9 mouse cellular contexts compared by ENCODE assay signal in genomic region chr1:119868395-119869161, GRCm38 (mm10). TPM values are rescaled to one million over a fixed set of nuclear protein-coding genes. Genes with fewer than 3 reads are reported as not detected.
DNase-seq lines count a peak whose midpoint lies in the region; ATAC-seq and TF ChIP-seq lines count a peak whose summit lies in the region.
"Had no signal": no experiment of that assay in that cellular context is flagged by ENCODE, and none has a peak within 500 bp of the region (broad histone marks: within the 10 kb centered on the region; RNA-seq: fewer than 3 reads in every experiment).

No protein-coding gene starts in this region.

- H3K36me3 ChIP-seq in lung, embryonic 16.5 days (ENCODE audit: control insufficient read depth, insufficient read depth, low read length) = no peaks in the 10 kb centered on the region
- no peaks in the 10 kb centered on the region for H3K36me3 ChIP-seq in embryonic facial prominence, embryonic 12.5 days
- H3K36me3 ChIP-seq in midbrain, embryonic 11.5 days (ENCODE audit: control insufficient read depth, insufficient read depth, low read length) = no peaks in the 10 kb centered on the region
- no peaks in the 10 kb centered on the region for H3K36me3 ChIP-seq in stomach, postnatal 0 days (ENCODE audit: control insufficient read depth, insufficient read depth, low read length)
- H3K36me3 ChIP-seq: liver, embryonic 15.5 days had no signal

- peak; percentile 79 for ATAC-seq in lung, embryonic 16.5 days (ENCODE audit: low read depth)
- 0 out of 2 replicates have a peak, but pooled peaks have one; percentile 8 for ATAC-seq in embryonic facial prominence, embryonic 12.5 days (ENCODE audit: insufficient number of reproducible peaks, insufficient read depth, low FRiP score, low TSS enrichment)
- peak; percentile 84 for ATAC-seq in midbrain, embryonic 11.5 days (ENCODE audit: low FRiP score)
- ATAC-seq in stomach, postnatal 0 days (ENCODE audit: low FRiP score, low TSS enrichment) = no peak
- ATAC-seq: activated CD4-positive, CD25-positive, alpha-beta regulatory T cell, adult 4 months had no signal

- H3K27ac ChIP-seq in lung, embryonic 16.5 days (ENCODE audit: low read length) = peak overlapping the region; percentile 19
- H3K27ac ChIP-seq in embryonic facial prominence, embryonic 12.5 days = no peak overlapping the region
- H3K27ac ChIP-seq in midbrain, embryonic 11.5 days (ENCODE audit: low read depth, low read length) = no peak overlapping the region
- H3K27ac ChIP-seq in stomach, postnatal 0 days (replicated peaks) = no peak overlapping the region; the same call in 1 of the 2 replicates
- H3K27ac ChIP-seq: liver, embryonic 15.5 days had no signal

- TF ChIP-seq EP300 in stomach, postnatal 0 days (optimal IDR thresholded peaks at IDR 0.05) = no peak

- no peaks in the 10 kb centered on the region for H3K4me1 ChIP-seq in lung, embryonic 16.5 days (replicated peaks; ENCODE audit: control insufficient read depth, insufficient read depth, low read length)
- H3K4me1 ChIP-seq in embryonic facial prominence, embryonic 12.5 days = no peaks in the 10 kb centered on the region
- H3K4me1 ChIP-seq in midbrain, embryonic 11.5 days (ENCODE audit: control insufficient read depth, insufficient read depth, low read length) = peaks cover 12% of the 10 kb centered on the region
- H3K4me1 ChIP-seq in stomach, postnatal 0 days (replicated peaks; ENCODE audit: control insufficient read depth, insufficient read depth) = no peaks in the 10 kb centered on the region
- H3K4me1 ChIP-seq: liver, embryonic 15.5 days had no signal

- no peak overlapping the region for H3K9ac ChIP-seq in lung, embryonic 16.5 days (ENCODE audit: low read length)
- H3K9ac ChIP-seq in embryonic facial prominence, embryonic 12.5 days = no peak overlapping the region
- H3K9ac ChIP-seq in midbrain, embryonic 11.5 days (ENCODE audit: low read length) = no peak overlapping the region
- H3K9ac ChIP-seq in stomach, postnatal 0 days (ENCODE audit: low read length) = no peak overlapping the region
- H3K9ac ChIP-seq: liver, embryonic 15.5 days had no signal

- H3K4me3 ChIP-seq in lung, embryonic 16.5 days (ENCODE audit: low read length) = no peak overlapping the region
- H3K4me3 ChIP-seq in embryonic facial prominence, embryonic 12.5 days = no peak overlapping the region
- H3K4me3 ChIP-seq in midbrain, embryonic 11.5 days (ENCODE audit: low read depth, low read length) = no peak overlapping the region
- no peak overlapping the region for H3K4me3 ChIP-seq in stomach, postnatal 0 days (ENCODE audit: low read depth, low read length)
- H3K4me3 ChIP-seq: liver, embryonic 15.5 days had no signal

- no peaks in the 10 kb centered on the region for H3K9me3 ChIP-seq in lung, embryonic 16.5 days (ENCODE audit: control insufficient read depth, low read length)
- no peaks in the 10 kb centered on the region for H3K9me3 ChIP-seq in embryonic facial prominence, embryonic 12.5 days
- 0 out of 2 replicates have a peak, but pooled peaks cover 2% of the 10 kb centered on the region for H3K9me3 ChIP-seq in midbrain, embryonic 11.5 days (ENCODE audit: control insufficient read depth, low read length)
- no peaks in the 10 kb centered on the region for H3K9me3 ChIP-seq in stomach, postnatal 0 days (ENCODE audit: control insufficient read depth, low read length)
- H3K9me3 ChIP-seq: liver, embryonic 15.5 days had no signal

- H3K4me2 ChIP-seq in lung, embryonic 16.5 days (ENCODE audit: low read depth, low read length) = no peak overlapping the region
- H3K4me2 ChIP-seq in embryonic facial prominence, embryonic 12.5 days (replicated peaks) = no peak overlapping the region
- H3K4me2 ChIP-seq in midbrain, embryonic 11.5 days = peak overlapping the region; percentile 26; the same call in 1 of the 2 replicates
- H3K4me2 ChIP-seq in stomach, postnatal 0 days (replicated peaks; ENCODE audit: low read depth) = peak overlapping the region; percentile 11; the same call in 1 of the 2 replicates
- H3K4me2 ChIP-seq: liver, embryonic 15.5 days had no signal

- WGBS in lung, embryonic 16.5 days = 58% methylated on average over 13 of the region's 13 CpGs
- 72% methylated on average over 13 of the region's 13 CpGs for WGBS in embryonic facial prominence, embryonic 12.5 days
- 43% methylated on average over 13 of the region's 13 CpGs for WGBS in midbrain, embryonic 11.5 days
- 53% methylated on average over 13 of the region's 13 CpGs for WGBS in stomach, postnatal 0 days

- no peak for DNase-seq in lung, adult 18-20 months
- DNase-seq in midbrain, embryonic 11.5 days (ENCODE audit: low spot score, missing footprints) = peak; percentile 90
- DNase-seq in stomach, postnatal 0 days (ENCODE audit: low spot score) = no peak
- no peak for DNase-seq in right cerebral cortex, adult 18-20 months
- no peak for DNase-seq in cerebellum, postnatal 4 days (ENCODE audit: low spot score in 2 of 2)

- no peaks in the 10 kb centered on the region for H3K27me3 ChIP-seq in lung, embryonic 16.5 days (ENCODE audit: control insufficient read depth, insufficient read depth, low read depth, low read length)
- H3K27me3 ChIP-seq in embryonic facial prominence, embryonic 12.5 days = no peaks in the 10 kb centered on the region
- H3K27me3 ChIP-seq in midbrain, embryonic 11.5 days (ENCODE audit: control insufficient read depth, insufficient read depth, low read length) = no peaks in the 10 kb centered on the region
- H3K27me3 ChIP-seq in stomach, postnatal 0 days (ENCODE audit: control insufficient read depth, insufficient read depth, low read length) = no peaks in the 10 kb centered on the region
- H3K27me3 ChIP-seq: liver, embryonic 15.5 days had no signal

- no peak for TF ChIP-seq CTCF in stomach, postnatal 0 days (IDR thresholded peaks at IDR 0.05; ENCODE audit: low read depth)

RNA-seq across cellular contexts. Expression of gene Ptpn4, which starts 31.2 kb away (rescaled TPM):
- 4.4 and 6.5 TPM in 2 replicates for polyA plus RNA-seq in lung, embryonic 16.5 days (2015; fragmentation: Nextera tagmentation; extraction: Ambion mirVana)
- 8.4 and 9.2 TPM in 2 replicates for polyA plus RNA-seq in embryonic facial prominence, embryonic 12.5 days (2016; fragmentation: Nextera tagmentation; extraction: Ambion mirVana)
- 12.9 and 17.7 TPM in 2 replicates for polyA plus RNA-seq in midbrain, embryonic 11.5 days (2014; fragmentation: Nextera tagmentation; extraction: Ambion mirVana)
- polyA plus RNA-seq in stomach, postnatal 0 days (2015; fragmentation: Nextera tagmentation; extraction: Ambion mirVana) = 2.6 and 2.9 TPM in 2 replicates

RNA-seq across cellular contexts. Expression of gene Tmem177, which starts 44.4 kb away (rescaled TPM):
- 6.7 and 7.6 TPM in 2 replicates for polyA plus RNA-seq in lung, embryonic 16.5 days (2015; fragmentation: Nextera tagmentation; extraction: Ambion mirVana)
- polyA plus RNA-seq in embryonic facial prominence, embryonic 12.5 days (2016; fragmentation: Nextera tagmentation; extraction: Ambion mirVana) = 7.5 and 7.9 TPM in 2 replicates
- 9.2 and 10.8 TPM in 2 replicates for polyA plus RNA-seq in midbrain, embryonic 11.5 days (2014; fragmentation: Nextera tagmentation; extraction: Ambion mirVana)
- 4.2 TPM in 2 replicates for polyA plus RNA-seq in stomach, postnatal 0 days (2015; fragmentation: Nextera tagmentation; extraction: Ambion mirVana)

Comparison
In these comparisons a context has a peak if more than half of its experiments do, and no peak if none do; other contexts are left out.
1. H3K4me2 ChIP-seq: peak in midbrain, embryonic 11.5 days (single experiment) and stomach, postnatal 0 days (single experiment); none in lung, embryonic 16.5 days (single experiment) and embryonic facial prominence, embryonic 12.5 days (single experiment).